Mouse (Mus musculus) brain, adult 10 weeks (tissue): ENCODE measurements around the gene Zfp366. TPM values are rescaled to one million over a fixed set of nuclear protein-coding genes. Genes with fewer than 3 reads are reported as not detected.

Experiments
- polyA plus RNA-seq: library from polyadenylated mRNA; stranded (reverse); fragments of 350-450 nt; fragmentation: Illumina TruSeq; extraction: RNeasy Lipid Tissue Mini Kit (QIAGEN cat#74804); gene quantifications from one replicate; pipeline ENCODE4 v1.2.3, GENCODE M21; 2015; ENCODE audit warnings: low read depth, low replicate concordance

The Zfp366 gene
- 3.0 TPM for polyA plus RNA-seq

GRCm38 (mm10) chr13:99184155-99184886, at the start of gene Zfp366:
Gene Zfp366, plus strand, starts transcription at chr13:99184823.

Other genes starting within 250 kb of the Zfp366 start
- not detected for gene 1700024P04Rik, start 200.3 kb upstream of the Zfp366 start, polyA plus RNA-seq
- 47.0 TPM for gene Ptcd2, start 159.9 kb downstream of the Zfp366 start, polyA plus RNA-seq
- 44.2 TPM for gene Mrps27, start 160.0 kb downstream of the Zfp366 start, polyA plus RNA-seq